13 mouse cellular contexts compared by ENCODE assay signal in genomic region chr3:153701752-153702740, GRCm38 (mm10). TPM values are rescaled to one million over a fixed set of nuclear protein-coding genes. Genes with fewer than 3 reads are reported as not detected.
DNase-seq lines count a peak whose midpoint lies in the region; ATAC-seq and TF ChIP-seq lines count a peak whose summit lies in the region.
"Had no signal": no experiment of that assay in that cellular context is flagged by ENCODE, and none has a peak within 500 bp of the region (broad histone marks: within the 10 kb centered on the region; RNA-seq: fewer than 3 reads in every experiment).

No protein-coding gene starts in this region.

- H3K9me3 ChIP-seq in heart, embryonic 13.5 days, result no peaks in the 10 kb centered on the region
- H3K9me3 ChIP-seq in liver, embryonic 13.5 days (replicated peaks), result no peaks in the 10 kb centered on the region
- H3K9me3 ChIP-seq in liver, postnatal 0 days (ENCODE audit: low read length), result no peaks in the 10 kb centered on the region
- no peaks in the 10 kb centered on the region for H3K9me3 ChIP-seq in embryonic facial prominence, embryonic 12.5 days
- H3K9me3 ChIP-seq in neural tube, embryonic 14.5 days (ENCODE audit: control insufficient read depth, low read length), result no peaks in the 10 kb centered on the region
- H3K9me3 ChIP-seq: hindbrain, embryonic 13.5 days had no signal

- no peak overlapping the region for H3K4me3 ChIP-seq in heart, embryonic 13.5 days
- H3K4me3 ChIP-seq in liver, embryonic 13.5 days (replicated peaks), result no peak overlapping the region
- no peak overlapping the region for H3K4me3 ChIP-seq in liver, postnatal 0 days (ENCODE audit: low read depth, low read length)
- no peak overlapping the region for H3K4me3 ChIP-seq in embryonic facial prominence, embryonic 12.5 days
- H3K4me3 ChIP-seq in neural tube, embryonic 14.5 days (ENCODE audit: low read depth, low read length), result no peak overlapping the region
- H3K4me3 ChIP-seq: hindbrain, embryonic 13.5 days had no signal

- no peak for TF ChIP-seq CTCF in liver, postnatal 0 days (IDR thresholded peaks at IDR 0.05; ENCODE audit: low read depth)

- no peaks in the 10 kb centered on the region for H3K36me3 ChIP-seq in heart, embryonic 13.5 days
- H3K36me3 ChIP-seq in liver, embryonic 13.5 days, result peaks cover 6% of the 10 kb centered on the region
- H3K36me3 ChIP-seq in liver, postnatal 0 days (replicated peaks; ENCODE audit: insufficient read depth, low read length), result no peaks in the 10 kb centered on the region
- H3K36me3 ChIP-seq in embryonic facial prominence, embryonic 12.5 days, result no peaks in the 10 kb centered on the region
- no peaks in the 10 kb centered on the region for H3K36me3 ChIP-seq in neural tube, embryonic 14.5 days (ENCODE audit: control insufficient read depth, insufficient read depth, low read length)
- H3K36me3 ChIP-seq: hindbrain, embryonic 13.5 days had no signal

- H3K9ac ChIP-seq in heart, embryonic 13.5 days, result 0 out of 2 replicates have a peak overlapping the region, but pooled peaks have one; percentile 20
- peak overlapping the region; percentile 29; the same call in 1 of the 2 replicates for H3K9ac ChIP-seq in liver, embryonic 13.5 days
- H3K9ac ChIP-seq in liver, postnatal 0 days (replicated peaks), result no peak overlapping the region
- no peak overlapping the region for H3K9ac ChIP-seq in embryonic facial prominence, embryonic 12.5 days
- no peak overlapping the region for H3K9ac ChIP-seq in neural tube, embryonic 14.5 days (replicated peaks; ENCODE audit: low read depth, low read length)
- H3K9ac ChIP-seq: hindbrain, embryonic 13.5 days had no signal

- H3K4me1 ChIP-seq in heart, embryonic 13.5 days, result peaks cover 52% of the 10 kb centered on the region
- H3K4me1 ChIP-seq in liver, embryonic 13.5 days (replicated peaks), result peaks cover 44% of the 10 kb centered on the region
- H3K4me1 ChIP-seq in liver, postnatal 0 days (ENCODE audit: insufficient read depth), result peaks cover 6% of the 10 kb centered on the region
- peaks cover 47% of the 10 kb centered on the region for H3K4me1 ChIP-seq in embryonic facial prominence, embryonic 12.5 days
- H3K4me1 ChIP-seq in neural tube, embryonic 14.5 days (ENCODE audit: control insufficient read depth, insufficient read depth, low read length), result peaks cover 3% of the 10 kb centered on the region; the same call in 1 of the 2 replicates

- H3K4me2 ChIP-seq in heart, embryonic 13.5 days, result peak overlapping the region; percentile 18
- H3K4me2 ChIP-seq in liver, embryonic 13.5 days, result no peak overlapping the region
- no peak overlapping the region for H3K4me2 ChIP-seq in liver, postnatal 0 days (ENCODE audit: low read depth, low read length)
- no peak overlapping the region for H3K4me2 ChIP-seq in embryonic facial prominence, embryonic 12.5 days (replicated peaks)
- no peak overlapping the region for H3K4me2 ChIP-seq in neural tube, embryonic 14.5 days (ENCODE audit: low read depth, low read length)
- H3K4me2 ChIP-seq: hindbrain, embryonic 13.5 days had no signal

- peaks cover 6% of the 10 kb centered on the region; the same call in 1 of the 2 replicates for H3K27me3 ChIP-seq in heart, embryonic 13.5 days (replicated peaks)
- H3K27me3 ChIP-seq in liver, embryonic 13.5 days, result no peaks in the 10 kb centered on the region
- no peaks in the 10 kb centered on the region for H3K27me3 ChIP-seq in liver, postnatal 0 days (ENCODE audit: insufficient read depth, low read length)
- no peaks in the 10 kb centered on the region for H3K27me3 ChIP-seq in embryonic facial prominence, embryonic 12.5 days
- no peaks in the 10 kb centered on the region for H3K27me3 ChIP-seq in neural tube, embryonic 14.5 days (ENCODE audit: control insufficient read depth, insufficient read depth, low read length)
- H3K27me3 ChIP-seq: hindbrain, embryonic 13.5 days had no signal

- no peak for DNase-seq in heart, postnatal 14 days
- no peak for DNase-seq in liver, embryonic 13.5 days
- no peak for DNase-seq in liver, postnatal 0 days
- no peak for DNase-seq in ovary, adult 18-20 months (ENCODE audit: low spot score)
- no peak for DNase-seq in thymus, postnatal 36 days
- DNase-seq: adrenal gland, adult 8-10 months; kidney, postnatal 36 days; lung, postnatal 4 days; thymus, postnatal 4 days had no signal

- TF ChIP-seq EP300 in liver, postnatal 0 days (IDR thresholded peaks at IDR 0.05; ENCODE audit: low read depth), result no peak

- no peak for ATAC-seq in heart, embryonic 13.5 days (ENCODE audit: extremely low read depth, insufficient number of reproducible peaks, low FRiP score, low TSS enrichment)
- ATAC-seq in liver, embryonic 13.5 days (ENCODE audit: low read depth), result no peak
- ATAC-seq in liver, postnatal 0 days, result no peak
- ATAC-seq in embryonic facial prominence, embryonic 12.5 days (ENCODE audit: insufficient number of reproducible peaks, insufficient read depth, low FRiP score, low TSS enrichment), result no peak
- ATAC-seq in neural tube, embryonic 14.5 days (ENCODE audit: low read depth), result peak; percentile 63; the same call in 1 of the 2 replicates

- H3K27ac ChIP-seq in heart, embryonic 13.5 days (replicated peaks), result peak overlapping the region; percentile 40
- peak overlapping the region; percentile 39 for H3K27ac ChIP-seq in liver, embryonic 13.5 days
- no peak overlapping the region for H3K27ac ChIP-seq in liver, postnatal 0 days (ENCODE audit: low read depth)
- peak overlapping the region; percentile 69; the same call in 1 of the 2 replicates for H3K27ac ChIP-seq in embryonic facial prominence, embryonic 12.5 days
- no peak overlapping the region for H3K27ac ChIP-seq in neural tube, embryonic 14.5 days (ENCODE audit: low read depth, low read length)
- H3K27ac ChIP-seq: hindbrain, embryonic 13.5 days had no signal

- intact Hi-C loops in heart, postnatal 14 days (cut with DNase I), result no loop called here

- WGBS in heart, embryonic 13.5 days, result 49% methylated on average over 15 of the region's 15 CpGs
- 73% methylated on average over 15 of the region's 15 CpGs for WGBS in liver, embryonic 13.5 days (ENCODE audit: insufficient replicate concordance)
- 72% methylated on average over 15 of the region's 15 CpGs for WGBS in liver, postnatal 0 days (ENCODE audit: insufficient replicate concordance)
- WGBS in embryonic facial prominence, embryonic 12.5 days, result 34% methylated on average over 15 of the region's 15 CpGs
- 10% methylated on average over 15 of the region's 15 CpGs for WGBS in neural tube, embryonic 14.5 days

RNA-seq across cellular contexts. Expression of gene St6galnac3, which starts 22.9 kb away (rescaled TPM):
- 21.7 and 24.8 TPM in 2 replicates for polyA plus RNA-seq in heart, embryonic 13.5 days (2015; fragmentation: Nextera tagmentation; extraction: Ambion mirVana)
- 10 to 100 TPM in 1 of 2 experiments, 1 to 10 TPM in 1; 9.9 to 12.6 TPM for total RNA-seq in heart, postnatal 14 days (2021)
- 8.3 and 9.6 TPM in 2 replicates for polyA plus RNA-seq in liver, embryonic 13.5 days (2015; fragmentation: Nextera tagmentation; extraction: Ambion mirVana)
- 4.5 and 5.0 TPM in 2 replicates for polyA plus RNA-seq in liver, postnatal 0 days (2015; fragmentation: Nextera tagmentation; extraction: Ambion mirVana)
- 64.6 and 70.2 TPM in 2 replicates for polyA plus RNA-seq in embryonic facial prominence, embryonic 12.5 days (2016; fragmentation: Nextera tagmentation; extraction: Ambion mirVana)
- 25.6 and 29.1 TPM in 2 replicates for polyA plus RNA-seq in neural tube, embryonic 14.5 days (2014; fragmentation: Nextera tagmentation; extraction: Ambion mirVana)

Comparison
In these comparisons a context has a peak if more than half of its experiments do, and no peak if none do; other contexts are left out.
1. H3K27ac ChIP-seq: peak in heart, embryonic 13.5 days (single experiment), liver, embryonic 13.5 days (single experiment) and embryonic facial prominence, embryonic 12.5 days (single experiment); none in liver, postnatal 0 days (single experiment) and neural tube, embryonic 14.5 days (single experiment).
2. H3K9ac ChIP-seq: peak in heart, embryonic 13.5 days (single experiment) and liver, embryonic 13.5 days (single experiment); none in liver, postnatal 0 days (single experiment), embryonic facial prominence, embryonic 12.5 days (single experiment) and neural tube, embryonic 14.5 days (single experiment).